Mouse (Mus musculus) stomach, embryonic 16.5 days (tissue): Measurements from ENCODE around the gene Mkln1. TPM values are rescaled to one million over a fixed set of nuclear protein-coding genes. Genes with fewer than 3 reads are reported as not detected.

Source experiments
- ATAC-seq: fragments of 200-750 bp; cut with Nextera tagmentation; 2 replicates; pipeline ENCODE4 v1.8.0; 2017; ENCODE audit warnings: moderate number of reproducible peaks, moderate TSS enrichment; ENCODE audit not compliant: insufficient read depth, low FRiP score
- H3K27ac ChIP-seq: fragments of 300-500 bp; sonication (generic); 2 replicates; pipeline ENCODE4 v1.5.1; 2014; ENCODE audit warnings: low read length
- H3K27me3 ChIP-seq: fragments of 300-500 bp; sonication (generic); 2 replicates; pipeline ENCODE4 v1.6.1; 2014; ENCODE audit warnings: low read length, control low read depth, mixed read lengths; ENCODE audit not compliant: control insufficient read depth, insufficient read depth
- H3K36me3 ChIP-seq: fragments of 300-500 bp; sonication (generic); 2 replicates; pipeline ENCODE4 v1.6.1; 2014; ENCODE audit warnings: low read length; ENCODE audit not compliant: control insufficient read depth, insufficient read depth
- H3K4me1 ChIP-seq: fragments of 300-500 bp; sonication (generic); 2 replicates; pipeline ENCODE4 v1.6.1; 2014; ENCODE audit warnings: low read length, control low read depth, mixed read lengths; ENCODE audit not compliant: control insufficient read depth, insufficient read depth
- H3K4me2 ChIP-seq: fragments of 300-500 bp; sonication (generic); 2 replicates; pipeline ENCODE4 v1.6.1; 2014; ENCODE audit warnings: low read depth, low read length, mixed read lengths
- H3K4me3 ChIP-seq: fragments of 300-500 bp; sonication (generic); replicated peaks from 2 replicates; pipeline ENCODE4 v1.5.1; 2014; ENCODE audit warnings: mild to moderate bottlenecking, low read length
- H3K9ac ChIP-seq: fragments of 300-500 bp; sonication (generic); 2 replicates; pipeline ENCODE4 v1.6.1; 2014; ENCODE audit warnings: low read length
- H3K9me3 ChIP-seq: fragments of 300-500 bp; sonication (generic); replicated peaks from 2 replicates; pipeline ENCODE4 v1.6.1; 2016; ENCODE audit warnings: low read length, control low read depth; ENCODE audit not compliant: control insufficient read depth
- WGBS: fragments of 180-500 bp; shearing (Covaris S2); extraction: QIAGEN DNeasy Blood & Tissue Kit; methylation state at CpG from one replicate; pipeline ENCODE4 v1.1.7; 2014; 5-methylcytosine and 5-hydroxymethylcytosine counted together
- polyA plus RNA-seq: library from polyadenylated mRNA; unstranded; fragments of >200 nt; fragmentation: Nextera tagmentation; extraction: Ambion mirVana; gene quantifications from 2 replicates; pipeline ENCODE4 v1.2.1, GENCODE M21; 2015

The Mkln1 gene
- polyA plus RNA-seq, 1 experiment from 2014 or later, result 185 TPM

- H3K9me3 ChIP-seq, result no peaks in the 10 kb centered on the region
- no peaks in the 10 kb centered on the region for H3K4me1 ChIP-seq
- no peak overlapping the region for H3K27ac ChIP-seq
- no peak overlapping the region for H3K4me2 ChIP-seq
- ATAC-seq, result peak; percentile 48; the same call in 1 of the 2 replicates
- H3K27me3 ChIP-seq, result no peaks in the 10 kb centered on the region
- no peak overlapping the region for H3K9ac ChIP-seq
- 63% methylated on average over 6 of the region's 6 CpGs for WGBS
- no peak overlapping the region for H3K4me3 ChIP-seq
- no peaks in the 10 kb centered on the region for H3K36me3 ChIP-seq
These were observed 126.8 kb downstream of the Mkln1 start for GRCm38 (mm10) chr6:31525231-31525900.

GRCm38 (mm10) chr6:31526929-31527328 lies 128.4 kb downstream of the Mkln1 start:
- ATAC-seq, result no peak
- Histone ChIP-seq H3K4me1 (no peaks in the 10 kb centered on the region), H3K9ac (no peak overlapping the region)

GRCm38 (mm10) chr6:31527897-31528296 lies 129.4 kb downstream of the Mkln1 start:
- Histone ChIP-seq H3K36me3 (no peaks in the 10 kb centered on the region), H3K4me1 (no peaks in the 10 kb centered on the region), H3K9me3 (no peaks in the 10 kb centered on the region), H3K4me3 (no peak overlapping the region), H3K27me3 (no peaks in the 10 kb centered on the region), H3K27ac (no peak overlapping the region), H3K4me2 (no peak overlapping the region), H3K9ac (no peak overlapping the region)
- no peak for ATAC-seq
- 69% methylated on average over 7 of the region's 7 CpGs for WGBS

More at GRCm38 (mm10) chr6:31526929-31527328, 128.4 kb downstream of the Mkln1 start:
- H3K4me3 ChIP-seq, result no peak overlapping the region
- 72% methylated on average over 5 of the region's 5 CpGs for WGBS
- H3K27me3 ChIP-seq, result no peaks in the 10 kb centered on the region
- H3K9me3 ChIP-seq, result no peaks in the 10 kb centered on the region
- no peak overlapping the region for H3K27ac ChIP-seq
- no peak overlapping the region for H3K4me2 ChIP-seq
- no peaks in the 10 kb centered on the region for H3K36me3 ChIP-seq

GRCm38 (mm10) chr6:31528339-31528738 lies 129.8 kb downstream of the Mkln1 start:
- Histone ChIP-seq H3K36me3 (no peaks in the 10 kb centered on the region), H3K9ac (no peak overlapping the region), H3K4me3 (no peak overlapping the region), H3K9me3 (no peaks in the 10 kb centered on the region), H3K27ac (no peak overlapping the region), H3K27me3 (no peaks in the 10 kb centered on the region), H3K4me2 (no peak overlapping the region), H3K4me1 (no peaks in the 10 kb centered on the region)
- ATAC-seq, result no peak
- WGBS, result 71% methylated on average over 5 of the region's 5 CpGs

GRCm38 (mm10) chr6:31531880-31532279 lies 133.3 kb downstream of the Mkln1 start:
- WGBS, result 83% methylated on average over 3 of the region's 3 CpGs
- H3K36me3 ChIP-seq, result no peaks in the 10 kb centered on the region
- H3K27ac ChIP-seq, result no peak overlapping the region
- H3K4me1 ChIP-seq, result no peaks in the 10 kb centered on the region
- H3K27me3 ChIP-seq, result no peaks in the 10 kb centered on the region
- H3K9ac ChIP-seq, result no peak overlapping the region
- H3K4me2 ChIP-seq, result no peak overlapping the region
- ATAC-seq, result no peak
- H3K4me3 ChIP-seq, result no peak overlapping the region
- no peaks in the 10 kb centered on the region for H3K9me3 ChIP-seq

GRCm38 (mm10) chr6:31534705-31535104 lies 136.2 kb downstream of the Mkln1 start:
- H3K36me3 ChIP-seq, result no peaks in the 10 kb centered on the region
- H3K9ac ChIP-seq, result no peak overlapping the region
- no peaks in the 10 kb centered on the region for H3K4me1 ChIP-seq
- no peaks in the 10 kb centered on the region for H3K27me3 ChIP-seq
- 93% methylated on average over 5 of the region's 5 CpGs for WGBS
- no peak overlapping the region for H3K4me2 ChIP-seq
- H3K27ac ChIP-seq, result no peak overlapping the region
- no peaks in the 10 kb centered on the region for H3K9me3 ChIP-seq
- no peak overlapping the region for H3K4me3 ChIP-seq
- ATAC-seq, result no peak

GRCm38 (mm10) chr6:31537193-31537592 lies 138.7 kb downstream of the Mkln1 start:
- Histone ChIP-seq H3K4me3 (no peak overlapping the region), H3K27me3 (no peaks in the 10 kb centered on the region), H3K9ac (no peak overlapping the region), H3K4me1 (no peaks in the 10 kb centered on the region), H3K36me3 (no peaks in the 10 kb centered on the region), H3K27ac (no peak overlapping the region), H3K9me3 (no peaks in the 10 kb centered on the region), H3K4me2 (no peak overlapping the region)
- ATAC-seq, result no peak
- WGBS, result 74% methylated on average over 4 of the region's 4 CpGs

DNA sequence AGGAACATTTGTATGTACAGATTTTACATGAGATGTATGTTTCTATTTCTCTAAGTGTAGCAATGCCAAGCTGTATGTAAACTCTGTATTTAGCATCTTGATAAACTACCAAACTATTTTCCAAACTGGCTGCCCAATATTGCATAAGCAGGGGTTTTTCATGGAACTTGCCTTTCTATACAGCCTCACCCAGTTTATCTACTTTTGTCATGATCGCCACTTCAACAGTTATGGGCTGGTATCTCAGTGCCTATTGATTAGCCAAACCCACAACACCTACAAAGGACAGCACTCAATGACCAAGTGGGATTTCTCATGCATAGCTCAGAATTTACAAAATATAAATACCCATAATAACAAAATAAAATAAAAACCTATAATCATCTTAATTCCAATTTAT lies 139.6 kb downstream of the Mkln1 start:
- Histone ChIP-seq H3K27ac (no peak overlapping the region), H3K36me3 (no peaks in the 10 kb centered on the region), H3K9me3 (no peaks in the 10 kb centered on the region), H3K4me3 (no peak overlapping the region), H3K9ac (no peak overlapping the region), H3K4me2 (no peak overlapping the region), H3K4me1 (no peaks in the 10 kb centered on the region), H3K27me3 (no peaks in the 10 kb centered on the region)
- no peak for ATAC-seq
- WGBS, result 74% methylated on average over 1 of the region's 1 CpGs

- no peaks in the 10 kb centered on the region for H3K4me1 ChIP-seq
- H3K4me3 ChIP-seq, result no peak overlapping the region
- 83% methylated on average over 6 of the region's 6 CpGs for WGBS
- no peak overlapping the region for H3K9ac ChIP-seq
- no peak overlapping the region for H3K4me2 ChIP-seq
- H3K36me3 ChIP-seq, result no peaks in the 10 kb centered on the region
- no peaks in the 10 kb centered on the region for H3K27me3 ChIP-seq
- ATAC-seq, result no peak
- no peaks in the 10 kb centered on the region for H3K9me3 ChIP-seq
- no peak overlapping the region for H3K27ac ChIP-seq
These were observed 141.5 kb downstream of the Mkln1 start for GRCm38 (mm10) chr6:31540018-31540417.
